Mouse (Mus musculus) stomach, embryonic 14.5 days (tissue): ENCODE measurements around the gene Prkch. TPM values are rescaled to one million over a fixed set of nuclear protein-coding genes. Genes with fewer than 3 reads are reported as not detected.

ENCODE experiments used
- ATAC-seq: fragments of 200-750 bp; cut with Nextera tagmentation; 2 replicates; pipeline ENCODE4 v1.8.0; 2017; ENCODE audit warnings: low read depth, moderate TSS enrichment; ENCODE audit not compliant: insufficient number of reproducible peaks, insufficient read depth, low FRiP score
- H3K27ac ChIP-seq: fragments of 300-500 bp; sonication (generic); 2 replicates; pipeline ENCODE4 v1.5.1; 2014; ENCODE audit warnings: mild to moderate bottlenecking, low read length, moderate library complexity, mixed read lengths
- H3K27me3 ChIP-seq: fragments of 300-500 bp; sonication (generic); 2 replicates; pipeline ENCODE4 v1.6.1; 2014; ENCODE audit warnings: low read length, control low read depth, mixed read lengths; ENCODE audit not compliant: control insufficient read depth, insufficient read depth
- H3K36me3 ChIP-seq: fragments of 300-500 bp; sonication (generic); 2 replicates; pipeline ENCODE4 v1.6.1; 2014; ENCODE audit warnings: mild to moderate bottlenecking, control low read depth, low read length, moderate library complexity, mixed read lengths; ENCODE audit not compliant: control insufficient read depth, insufficient read depth
- H3K4me1 ChIP-seq: fragments of 300-500 bp; sonication (generic); 2 replicates; pipeline ENCODE4 v1.6.1; 2014; ENCODE audit warnings: low read length, control low read depth, mixed read lengths; ENCODE audit not compliant: control insufficient read depth, insufficient read depth
- H3K4me2 ChIP-seq: fragments of 300-500 bp; sonication (generic); replicated peaks from 2 replicates; pipeline ENCODE4 v1.6.1; 2014; ENCODE audit warnings: low read depth, low read length, control low read depth
- H3K4me3 ChIP-seq: fragments of 300-500 bp; sonication (generic); 2 replicates; pipeline ENCODE4 v1.5.1; 2014; ENCODE audit warnings: low read depth, low read length, control low read depth
- H3K9ac ChIP-seq: fragments of 300-500 bp; sonication (generic); replicated peaks from 2 replicates; pipeline ENCODE4 v1.6.1; 2014; ENCODE audit warnings: low read depth, mild to moderate bottlenecking, control low read depth, low read length, moderate library complexity, mixed read lengths
- H3K9me3 ChIP-seq: fragments of 300-500 bp; sonication (generic); 2 replicates; pipeline ENCODE4 v1.6.1; 2016; ENCODE audit warnings: low read depth, low read length, control low read depth; ENCODE audit not compliant: control insufficient read depth
- WGBS: fragments of 180-500 bp; shearing (Covaris S2); extraction: QIAGEN DNeasy Blood & Tissue Kit; methylation state at CpG from one replicate; pipeline ENCODE4 v1.1.7; 2014; 5-methylcytosine and 5-hydroxymethylcytosine counted together
- polyA plus RNA-seq: library from polyadenylated mRNA; unstranded; fragments of >200 nt; fragmentation: Nextera tagmentation; extraction: Ambion mirVana; gene quantifications from 2 replicates; pipeline ENCODE4 v1.2.1, GENCODE M21; 2014

Prkch gene
- polyA plus RNA-seq, 1 experiment from 2014 or later = 12.1 TPM

DNA sequence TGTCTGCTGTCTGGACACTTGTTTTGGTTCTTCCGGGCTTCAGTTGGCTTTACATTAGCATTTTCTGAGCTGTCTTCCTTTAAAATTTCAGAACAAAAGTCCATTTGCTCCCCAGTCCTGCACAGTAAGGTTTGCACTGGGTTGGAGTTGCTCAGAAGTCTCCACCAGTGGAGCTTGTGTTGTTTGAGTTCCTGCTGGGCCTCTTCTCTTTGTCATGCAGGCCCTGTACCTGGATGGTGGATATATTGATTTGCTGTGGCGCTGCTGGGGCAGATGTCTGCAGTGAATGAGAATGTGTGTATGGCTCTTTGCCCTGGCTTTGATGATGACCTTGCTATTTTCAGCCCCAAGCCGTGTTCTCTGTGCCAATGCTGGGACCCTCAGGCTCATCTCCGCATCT, 15.9 kb downstream of the Prkch start:
- ATAC-seq = no peak
- 70% methylated on average over 4 of the region's 4 CpGs for whole genome bisulfite sequencing

DNA sequence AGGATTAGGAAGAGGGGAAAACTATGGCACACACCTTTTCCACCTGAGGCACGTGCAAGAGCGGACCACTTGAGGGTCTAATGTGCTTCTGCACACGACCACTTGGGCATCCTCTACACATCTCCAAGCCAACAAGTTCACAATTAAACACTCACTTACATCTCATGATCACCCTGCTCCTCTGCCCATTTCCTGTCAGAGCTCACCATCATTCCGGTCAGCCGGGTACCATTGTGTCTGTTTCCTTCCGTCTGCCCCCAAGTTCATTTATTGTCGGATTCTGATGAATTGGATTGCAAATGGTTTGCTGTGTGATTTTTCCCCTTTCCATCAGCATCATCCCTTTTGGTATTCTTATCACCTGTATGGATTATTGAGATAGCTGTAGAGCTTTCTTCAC, 18.4 kb downstream of the Prkch start:
- H3K27me3 ChIP-seq = no peaks in the 10 kb centered on the region
- H3K9me3 ChIP-seq = no peaks in the 10 kb centered on the region
- no peak overlapping the region for H3K27ac ChIP-seq
- no peaks in the 10 kb centered on the region for H3K36me3 ChIP-seq
- no peak overlapping the region for H3K4me2 ChIP-seq
- ATAC-seq = no peak
- H3K4me1 ChIP-seq = no peaks in the 10 kb centered on the region; the same call in 1 of the 2 replicates
- no peak overlapping the region for H3K9ac ChIP-seq
- 81% methylated on average over 7 of the region's 7 CpGs for WGBS
- no peak overlapping the region for H3K4me3 ChIP-seq

More for the DNA sequence above, 15.9 kb downstream of the Prkch start:
- Histone ChIP-seq H3K4me1 (no peaks in the 10 kb centered on the region), H3K9me3 (no peaks in the 10 kb centered on the region), H3K27me3 (no peaks in the 10 kb centered on the region), H3K9ac (no peak overlapping the region), H3K4me3 (no peak overlapping the region), H3K27ac (no peak overlapping the region), H3K36me3 (no peaks in the 10 kb centered on the region), H3K4me2 (no peak overlapping the region)

DNA sequence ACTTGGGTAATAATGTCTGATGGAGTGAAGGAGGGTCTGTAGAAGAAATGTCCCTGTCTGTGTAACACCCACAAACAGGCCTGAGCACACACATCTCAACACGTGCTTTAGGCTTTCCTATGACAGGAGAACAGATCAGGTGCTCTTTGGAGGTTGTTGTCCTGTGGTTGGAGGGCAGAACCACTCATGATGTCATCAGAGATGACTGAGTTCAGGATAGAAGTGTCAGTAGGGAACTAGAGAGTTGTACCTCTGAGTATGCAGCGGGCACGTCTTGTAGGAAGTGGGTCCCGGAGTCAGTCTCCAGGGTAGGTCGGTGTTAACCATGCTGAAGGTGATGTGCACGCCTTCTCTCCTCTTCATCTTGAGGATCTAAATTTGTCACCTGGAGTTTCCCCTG, 19.1 kb downstream of the Prkch start:
- Histone ChIP-seq H3K4me2 (no peak overlapping the region), H3K36me3 (no peaks in the 10 kb centered on the region), H3K4me3 (no peak overlapping the region), H3K27me3 (no peaks in the 10 kb centered on the region), H3K9ac (no peak overlapping the region), H3K27ac (no peak overlapping the region), H3K9me3 (no peaks in the 10 kb centered on the region), H3K4me1 (no peaks in the 10 kb centered on the region; the same call in 1 of the 2 replicates)
- 88% methylated on average over 6 of the region's 6 CpGs for WGBS
- no peak for ATAC-seq

DNA sequence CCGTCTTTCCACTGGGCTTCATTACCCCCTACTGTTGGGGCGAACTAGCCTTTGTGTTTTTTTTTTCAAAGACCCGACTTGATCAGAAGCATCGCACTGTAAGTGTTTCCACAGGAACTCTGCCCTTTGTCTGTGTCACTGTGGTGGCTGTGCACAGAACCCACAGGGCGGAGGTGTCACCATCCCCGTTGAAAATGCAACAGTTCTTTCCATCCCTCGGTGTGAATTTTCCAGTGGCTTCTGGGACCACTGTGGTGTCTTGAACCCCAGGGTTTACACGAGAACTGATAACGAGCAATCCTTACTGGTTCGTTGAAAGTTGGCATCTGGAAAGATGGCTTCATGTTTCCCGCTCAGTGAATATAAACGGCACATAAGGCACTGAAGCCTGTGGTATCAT, 20.2 kb downstream of the Prkch start:
- H3K9me3 ChIP-seq = no peaks in the 10 kb centered on the region
- WGBS = 76% methylated on average over 12 of the region's 12 CpGs
- H3K36me3 ChIP-seq = no peaks in the 10 kb centered on the region
- no peak for ATAC-seq
- no peak overlapping the region for H3K27ac ChIP-seq
- no peaks in the 10 kb centered on the region; the same call in 1 of the 2 replicates for H3K4me1 ChIP-seq
- H3K4me3 ChIP-seq = no peak overlapping the region
- H3K27me3 ChIP-seq = no peaks in the 10 kb centered on the region
- no peak overlapping the region for H3K9ac ChIP-seq
- no peak overlapping the region for H3K4me2 ChIP-seq

DNA sequence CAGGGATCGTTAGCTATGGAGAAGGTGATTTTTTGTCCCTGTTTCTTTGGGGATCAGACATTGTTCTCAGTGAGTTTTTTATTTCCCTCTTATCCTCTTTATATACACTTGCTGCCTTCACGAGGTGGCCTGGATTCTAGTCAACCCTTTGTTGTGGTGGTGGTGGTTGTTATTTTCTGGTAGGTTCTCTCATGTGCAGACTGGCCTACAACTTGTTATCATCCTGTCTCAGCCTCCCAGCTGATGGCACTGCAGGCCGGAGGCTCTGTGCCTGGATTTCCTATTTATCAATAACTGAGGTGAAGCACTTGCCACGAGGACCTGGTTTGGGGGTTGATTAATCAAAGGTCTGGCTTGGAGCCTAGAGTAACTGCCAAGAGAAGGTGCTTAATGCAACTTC, 20.6 kb downstream of the Prkch start:
- no peak overlapping the region for H3K4me2 ChIP-seq
- H3K4me3 ChIP-seq = no peak overlapping the region
- H3K27me3 ChIP-seq = no peaks in the 10 kb centered on the region
- no peak overlapping the region for H3K27ac ChIP-seq
- no peaks in the 10 kb centered on the region; the same call in 1 of the 2 replicates for H3K4me1 ChIP-seq
- H3K36me3 ChIP-seq = no peaks in the 10 kb centered on the region
- H3K9me3 ChIP-seq = no peaks in the 10 kb centered on the region
- H3K9ac ChIP-seq = no peak overlapping the region
- ATAC-seq = no peak
- WGBS = 70% methylated on average over 4 of the region's 4 CpGs

DNA sequence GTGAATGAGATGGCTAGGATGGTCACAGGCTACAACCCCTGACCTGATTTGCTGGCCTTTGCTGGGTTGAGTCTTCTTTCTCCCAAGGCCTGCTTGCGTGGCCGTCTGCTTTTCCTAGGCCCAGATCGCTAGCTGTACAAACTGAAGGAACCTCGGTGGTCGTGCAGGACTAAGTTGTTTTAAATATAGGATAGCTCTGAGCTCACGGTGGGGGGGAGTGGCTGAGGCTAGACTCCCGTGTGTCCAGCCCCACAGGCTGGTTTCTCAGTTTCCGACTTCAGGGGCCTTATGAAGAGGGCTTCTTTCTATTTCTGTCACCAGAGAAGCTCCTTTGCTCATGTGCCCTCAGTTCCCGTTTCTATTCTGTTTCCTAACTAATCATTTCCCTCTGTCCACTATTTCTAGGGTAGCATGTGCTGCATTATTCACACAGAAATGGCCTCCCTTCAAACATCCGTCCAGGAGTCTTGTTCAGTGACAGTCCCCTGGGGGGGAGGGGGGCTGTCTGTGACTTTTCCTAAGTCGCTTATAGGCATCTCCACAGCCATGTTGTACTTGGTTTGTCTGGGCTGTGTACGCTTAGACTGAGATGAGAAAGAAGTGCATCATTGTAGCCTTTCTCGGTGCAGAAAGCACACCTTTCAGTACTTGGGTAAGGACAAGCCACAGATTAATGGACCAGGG, 22.9 kb downstream of the Prkch start:
- no peaks in the 10 kb centered on the region for H3K27me3 ChIP-seq

DNA sequence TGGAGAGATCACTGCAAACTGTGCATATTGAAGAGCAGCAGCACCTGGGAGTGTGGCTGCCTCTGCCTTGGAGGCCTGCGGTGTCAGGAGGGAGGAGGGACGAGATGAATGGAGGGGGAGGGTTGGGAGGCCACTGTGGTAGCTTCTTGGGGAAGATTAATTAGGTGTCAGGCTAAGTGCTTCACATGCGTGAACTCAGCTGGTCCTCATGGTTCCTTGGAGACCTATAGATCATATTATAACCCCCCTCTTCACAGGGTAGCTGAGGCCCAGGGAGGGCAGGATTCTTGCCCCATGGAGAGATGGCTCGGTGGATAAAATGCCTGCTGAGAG, 23.4 kb downstream of the Prkch start:
- WGBS = 13% methylated on average over 4 of the region's 4 CpGs
- Histone ChIP-seq H3K4me1 (no peaks in the 10 kb centered on the region; the same call in 1 of the 2 replicates), H3K9me3 (no peaks in the 10 kb centered on the region), H3K27ac (no peak overlapping the region), H3K9ac (no peak overlapping the region), H3K27me3 (no peaks in the 10 kb centered on the region), H3K4me2 (no peak overlapping the region), H3K36me3 (no peaks in the 10 kb centered on the region), H3K4me3 (no peak overlapping the region)
- no peak for ATAC-seq

More for the DNA sequence above, 22.9 kb downstream of the Prkch start:
- Histone ChIP-seq H3K27ac (no peak overlapping the region), H3K36me3 (no peaks in the 10 kb centered on the region), H3K4me1 (no peaks in the 10 kb centered on the region; the same call in 1 of the 2 replicates), H3K4me3 (no peak overlapping the region), H3K9ac (no peak overlapping the region), H3K9me3 (no peaks in the 10 kb centered on the region), H3K4me2 (no peak overlapping the region)
- ATAC-seq = no peak
- WGBS = 44% methylated on average over 13 of the region's 13 CpGs

DNA sequence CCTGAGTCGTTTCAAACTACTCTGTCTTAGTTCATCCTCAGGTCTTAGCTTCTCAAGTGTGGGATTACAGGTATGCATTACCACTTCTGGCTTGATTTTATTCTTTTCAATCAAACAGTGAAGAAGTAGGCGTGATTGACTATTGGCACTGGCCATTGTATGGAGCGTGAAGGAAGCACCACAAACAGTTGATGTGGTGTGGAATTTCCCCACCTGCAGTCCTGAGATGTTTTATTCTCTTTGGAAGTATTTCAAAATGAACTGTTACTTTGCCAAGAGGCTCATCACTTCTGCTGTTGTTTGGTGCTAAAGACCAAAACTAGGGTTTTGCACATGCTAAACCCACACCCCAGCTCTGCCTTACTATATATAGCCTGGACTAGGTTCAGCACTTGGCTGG, 24.7 kb downstream of the Prkch start:
- Histone ChIP-seq H3K4me1 (no peaks in the 10 kb centered on the region; the same call in 1 of the 2 replicates), H3K9ac (no peak overlapping the region), H3K27me3 (no peaks in the 10 kb centered on the region), H3K9me3 (no peaks in the 10 kb centered on the region), H3K36me3 (no peaks in the 10 kb centered on the region), H3K4me3 (no peak overlapping the region), H3K27ac (no peak overlapping the region), H3K4me2 (no peak overlapping the region)
- no peak for ATAC-seq
- 87% methylated on average over 3 of the region's 3 CpGs for WGBS
